10 mouse cellular contexts compared by ENCODE assay signal in genomic region chr2:150689223-150689800, GRCm38 (mm10). TPM values are rescaled to one million over a fixed set of nuclear protein-coding genes. Genes with fewer than 3 reads are reported as not detected.
DNase-seq lines count a peak whose midpoint lies in the region; ATAC-seq and TF ChIP-seq lines count a peak whose summit lies in the region.
"Had no signal": no experiment of that assay in that cellular context is flagged by ENCODE, and none has a peak within 500 bp of the region (broad histone marks: within the 10 kb centered on the region; RNA-seq: fewer than 3 reads in every experiment).

Gene Vsx1, minus strand, starts transcription at chr2:150689360.

- intact Hi-C loops in heart, adult 2 months (cut with DNase I): no loop called here

- peak within 1 kb of the TSS; percentile 71 for H3K4me2 ChIP-seq in hindbrain, embryonic 11.5 days (replicated peaks; ENCODE audit: low read depth, low read length)
- H3K4me2 ChIP-seq in liver, postnatal 0 days (ENCODE audit: low read depth, low read length): peak within 1 kb of the TSS; percentile 51

- H3K9ac ChIP-seq in heart, adult 2 months (ENCODE audit: low read depth, low read length): no peak within 1 kb of the TSS
- peak within 1 kb of the TSS; percentile 62 for H3K9ac ChIP-seq in ES-Bruce4 (ENCODE audit: low read depth, poor library complexity, severe bottlenecking)
- H3K9ac ChIP-seq in hindbrain, embryonic 11.5 days (ENCODE audit: low read depth, low read length): peak within 1 kb of the TSS; percentile 50
- H3K9ac ChIP-seq in liver, postnatal 0 days (replicated peaks): no peak within 1 kb of the TSS

- peak within 1 kb of the TSS; percentile 22 for H3K4me3 ChIP-seq in heart, adult 2 months
- H3K4me3 ChIP-seq in ES-Bruce4 (ENCODE audit: low read depth, low read length): peak within 1 kb of the TSS; percentile 55
- H3K4me3 ChIP-seq in hindbrain, embryonic 11.5 days (ENCODE audit: low read depth, low read length): peak within 1 kb of the TSS; percentile 40
- H3K4me3 ChIP-seq in liver, postnatal 0 days (ENCODE audit: low read depth, low read length): peak within 1 kb of the TSS; percentile 13; the same call in 1 of the 2 replicates

- H3K79me2 ChIP-seq in heart, adult 2 months (replicated peaks; ENCODE audit: control insufficient read depth, insufficient read depth, low read length): no peaks in the 10 kb centered on the region

- H3K4me1 ChIP-seq in heart, adult 2 months (ENCODE audit: control insufficient read depth, insufficient read depth, low read length): no peaks in the 10 kb centered on the region
- no peaks in the 10 kb centered on the region for H3K4me1 ChIP-seq in ES-Bruce4 (ENCODE audit: control insufficient read depth, insufficient read depth, low read length)
- H3K4me1 ChIP-seq in hindbrain, embryonic 11.5 days (replicated peaks; ENCODE audit: control insufficient read depth, insufficient read depth, low read length): no peaks in the 10 kb centered on the region; the same call in 1 of the 2 replicates
- H3K4me1 ChIP-seq in liver, postnatal 0 days (ENCODE audit: insufficient read depth): no peaks in the 10 kb centered on the region

- 49% methylated on average over 16 of the region's 16 CpGs for WGBS in heart, adult 2 months
- WGBS in hindbrain, embryonic 11.5 days: 46% methylated on average over 16 of the region's 16 CpGs
- WGBS in liver, postnatal 0 days (ENCODE audit: insufficient replicate concordance): 50% methylated on average over 16 of the region's 16 CpGs

- peaks cover 11% of the 10 kb centered on the region for H3K27me3 ChIP-seq in heart, adult 2 months (ENCODE audit: control insufficient read depth, insufficient read depth, low read length)
- H3K27me3 ChIP-seq in ES-Bruce4 (ENCODE audit: control insufficient read depth, insufficient read depth, low read length, poor library complexity, severe bottlenecking): 0 out of 2 replicates have a peak, but pooled peaks cover 6% of the 10 kb centered on the region
- H3K27me3 ChIP-seq in hindbrain, embryonic 11.5 days (ENCODE audit: control insufficient read depth, insufficient read depth, low read length): peaks cover 54% of the 10 kb centered on the region
- peaks cover 44% of the 10 kb centered on the region for H3K27me3 ChIP-seq in liver, postnatal 0 days (ENCODE audit: insufficient read depth, low read length)

- H3K27ac ChIP-seq in heart, adult 2 months: no peak within 1 kb of the TSS
- no peak within 1 kb of the TSS for H3K27ac ChIP-seq in ES-Bruce4 (ENCODE audit: insufficient read depth, low read length)
- no peak within 1 kb of the TSS for H3K27ac ChIP-seq in hindbrain, embryonic 11.5 days (ENCODE audit: low read depth, low read length)
- no peak within 1 kb of the TSS for H3K27ac ChIP-seq in liver, postnatal 0 days (ENCODE audit: low read depth)

- no peak for DNase-seq in heart, adult 2 months
- DNase-seq in heart, adult 18-20 months: no peak
- no peak for DNase-seq in hindbrain, embryonic 11.5 days (ENCODE audit: low spot score)
- no peak for DNase-seq in liver, postnatal 0 days
- DNase-seq in c-Kit-positive CD71-positive TER-119-positive erythroid progenitor cells, embryonic 14.5 days (ENCODE audit: low spot score): no peak
- DNase-seq in frontal cortex, postnatal 25 days (ENCODE audit: low spot score in 2 of 2): no peak

- H3K36me3 ChIP-seq in heart, adult 2 months (ENCODE audit: control insufficient read depth, insufficient read depth, low read length): no peaks in the 10 kb centered on the region
- H3K36me3 ChIP-seq in ES-Bruce4 (ENCODE audit: control insufficient read depth, insufficient read depth, low read length, poor library complexity, severe bottlenecking): no peaks in the 10 kb centered on the region
- H3K36me3 ChIP-seq in hindbrain, embryonic 11.5 days (ENCODE audit: control insufficient read depth, insufficient read depth, low read length): no peaks in the 10 kb centered on the region
- no peaks in the 10 kb centered on the region for H3K36me3 ChIP-seq in liver, postnatal 0 days (replicated peaks; ENCODE audit: insufficient read depth, low read length)

- TF ChIP-seq CTCF in heart, adult 2 months (IDR thresholded peaks at IDR 0.05): no peak
- no peak for TF ChIP-seq CTCF in ES-Bruce4 (IDR thresholded peaks at IDR 0.05; ENCODE audit: low read depth, low read length)
- no peak for TF ChIP-seq CTCF in liver, postnatal 0 days (IDR thresholded peaks at IDR 0.05; ENCODE audit: low read depth)

- TF ChIP-seq POLR2A in heart, adult 2 months (IDR thresholded peaks at IDR 0.05; ENCODE audit: insufficient read depth, low read depth, low read length): no peak
- no peak for TF ChIP-seq POLR2A in ES-Bruce4 (IDR thresholded peaks at IDR 0.05; ENCODE audit: insufficient read depth, low read length)

- peaks cover 7% of the 10 kb centered on the region for H3K9me3 ChIP-seq in ES-Bruce4 (replicated peaks; ENCODE audit: control insufficient read depth, insufficient read depth, low read length, poor library complexity, severe bottlenecking)
- H3K9me3 ChIP-seq in hindbrain, embryonic 11.5 days (ENCODE audit: control insufficient read depth, low read length): no peaks in the 10 kb centered on the region
- H3K9me3 ChIP-seq in liver, postnatal 0 days (ENCODE audit: low read length): no peaks in the 10 kb centered on the region

- no peak for TF ChIP-seq EP300 in heart, adult 2 months (IDR thresholded peaks at IDR 0.05; ENCODE audit: insufficient read depth, low read depth, low read length)
- TF ChIP-seq EP300 in ES-Bruce4 (IDR thresholded peaks at IDR 0.05; ENCODE audit: insufficient read depth, low read depth, low read length): no peak
- no peak for TF ChIP-seq EP300 in liver, postnatal 0 days (IDR thresholded peaks at IDR 0.05; ENCODE audit: low read depth)

- peak; percentile 21; the same call in 1 of the 2 replicates for ATAC-seq in hindbrain, embryonic 11.5 days (ENCODE audit: low FRiP score)
- ATAC-seq in liver, postnatal 0 days: no peak
- ATAC-seq in erythroblast, adult 5-6 weeks (replicated peaks; ENCODE audit: low FRiP score, poor library complexity, severe bottlenecking): no peak

RNA-seq across cellular contexts. Expression of gene Vsx1, which starts in this region (rescaled TPM):
- under 1 TPM; 0.10 to 0.14 TPM for total RNA-seq in heart, adult 2 months (2021)
- not detected in 2 replicates for polyA plus RNA-seq in heart, adult 2 months (2012; rRNA removed)
- total RNA-seq in heart, adult 18-20 months (2021): under 1 TPM in 1 of 2 experiments, not detected in 1; 0.10 TPM
- 0.57 and 0.58 TPM in 2 replicates for polyA plus RNA-seq in ES-Bruce4 (2011; ENCODE audit: insufficient read depth, insufficient read length, low read depth, missing spikeins)
- 1.1 and 1.9 TPM in 2 replicates for polyA plus RNA-seq in hindbrain, embryonic 11.5 days (2014; fragmentation: Nextera tagmentation; extraction: Ambion mirVana)
- polyA plus RNA-seq in liver, postnatal 0 days (2015; fragmentation: Nextera tagmentation; extraction: Ambion mirVana): not detected in 2 replicates
- total RNA-seq in erythroblast, adult 5-6 weeks (2015; ENCODE audit: low replicate concordance): not detected in 2 replicates
- 0.14 TPM in 1 of 2 replicates, not detected in the other for total RNA-seq in erythroblast, adult 5-6 weeks (2017; ENCODE audit: low replicate concordance)
- total RNA-seq: hematopoietic stem cell, adult 5-6 weeks had no signal
- polyA plus RNA-seq: spleen, adult 2 months had no signal

Comparison
In these comparisons a context has a peak if more than half of its experiments do, and no peak if none do; other contexts are left out.
1. H3K9ac ChIP-seq: peak in ES-Bruce4 (single experiment) and hindbrain, embryonic 11.5 days (single experiment); none in heart, adult 2 months (single experiment) and liver, postnatal 0 days (single experiment).
2. Peak in every context shown above with its lines, with median percentiles within 50 percentile points of each other: H3K4me3 ChIP-seq.